Mouse (Mus musculus): ENCODE measurements around the gene Set. TPM values are rescaled to one million over a fixed set of nuclear protein-coding genes. Genes with fewer than 3 reads are reported as not detected.

Gene Set
- polyA plus RNA-seq (2015; fragmentation: Illumina TruSeq; extraction: RNeasy Lipid Tissue Mini Kit (QIAGEN cat#74804); ENCODE audit: insufficient read depth, low read depth, low replicate concordance) = 25.1 TPM

GRCm38 (mm10) chr2:30057223-30057904, at the start of gene Set:
TSS of gene Set (plus strand) at chr2:30057378.

GRCm38 (mm10) chr2:30048699-30049388, 8.3 kb upstream of the Set start, which contains the start of gene Wdr34:
TSS of gene Wdr34 (minus strand) at chr2:30048881.

GRCm38 (mm10) chr2:30077502-30078348, 20.5 kb downstream of the Set start, which contains the start of gene Pkn3:
TSS of gene Pkn3 (plus strand) at chr2:30077684.

GRCm38 (mm10) chr2:30093471-30094207, 36.5 kb downstream of the Set start, which contains the start of gene Zdhhc12:
TSS of gene Zdhhc12 (minus strand) at chr2:30093648.

Other genes starting within 250 kb of the Set start
- gene Urm1, start 237.3 kb upstream of the Set start, polyA plus RNA-seq (2015; fragmentation: Illumina TruSeq; extraction: RNeasy Lipid Tissue Mini Kit (QIAGEN cat#74804); ENCODE audit: insufficient read depth, low read depth, low replicate concordance) = 4.5 TPM
- 2.3 TPM for gene Cercam, start 188.2 kb upstream of the Set start, polyA plus RNA-seq (2015; fragmentation: Illumina TruSeq; extraction: RNeasy Lipid Tissue Mini Kit (QIAGEN cat#74804); ENCODE audit: insufficient read depth, low read depth, low replicate concordance)
- gene Odf2, start 168.2 kb upstream of the Set start, polyA plus RNA-seq (2015; fragmentation: Illumina TruSeq; extraction: RNeasy Lipid Tissue Mini Kit (QIAGEN cat#74804); ENCODE audit: insufficient read depth, low read depth, low replicate concordance) = 15.8 TPM
- 8.2 TPM for gene Gle1, start 122.0 kb upstream of the Set start, polyA plus RNA-seq (2015; fragmentation: Illumina TruSeq; extraction: RNeasy Lipid Tissue Mini Kit (QIAGEN cat#74804); ENCODE audit: insufficient read depth, low read depth, low replicate concordance)
- gene Sptan1, start 91.8 kb upstream of the Set start, polyA plus RNA-seq (2015; fragmentation: Illumina TruSeq; extraction: RNeasy Lipid Tissue Mini Kit (QIAGEN cat#74804); ENCODE audit: insufficient read depth, low read depth, low replicate concordance) = 85.5 TPM
- gene Wdr34, start 8.5 kb upstream of the Set start, polyA plus RNA-seq (2015; fragmentation: Illumina TruSeq; extraction: RNeasy Lipid Tissue Mini Kit (QIAGEN cat#74804); ENCODE audit: insufficient read depth, low read depth, low replicate concordance) = 7.2 TPM
- 7.9 TPM for gene Pkn3, start 20.3 kb downstream of the Set start, polyA plus RNA-seq (2015; fragmentation: Illumina TruSeq; extraction: RNeasy Lipid Tissue Mini Kit (QIAGEN cat#74804); ENCODE audit: insufficient read depth, low read depth, low replicate concordance)
- 7.0 TPM for gene Zdhhc12, start 36.3 kb downstream of the Set start, polyA plus RNA-seq (2015; fragmentation: Illumina TruSeq; extraction: RNeasy Lipid Tissue Mini Kit (QIAGEN cat#74804); ENCODE audit: insufficient read depth, low read depth, low replicate concordance)
- gene Zer1, start 67.2 kb downstream of the Set start, polyA plus RNA-seq (2015; fragmentation: Illumina TruSeq; extraction: RNeasy Lipid Tissue Mini Kit (QIAGEN cat#74804); ENCODE audit: insufficient read depth, low read depth, low replicate concordance) = 8.3 TPM
- 8.6 TPM for gene Tbc1d13, start 76.4 kb downstream of the Set start, polyA plus RNA-seq (2015; fragmentation: Illumina TruSeq; extraction: RNeasy Lipid Tissue Mini Kit (QIAGEN cat#74804); ENCODE audit: insufficient read depth, low read depth, low replicate concordance)
- gene Endog, start 114.1 kb downstream of the Set start, polyA plus RNA-seq (2015; fragmentation: Illumina TruSeq; extraction: RNeasy Lipid Tissue Mini Kit (QIAGEN cat#74804); ENCODE audit: insufficient read depth, low read depth, low replicate concordance) = 8.6 TPM
- 6.3 TPM for gene Spout1, start 121.1 kb downstream of the Set start, polyA plus RNA-seq (2015; fragmentation: Illumina TruSeq; extraction: RNeasy Lipid Tissue Mini Kit (QIAGEN cat#74804); ENCODE audit: insufficient read depth, low read depth, low replicate concordance)
- 12.2 TPM for gene Kyat1, start 148.5 kb downstream of the Set start, polyA plus RNA-seq (2015; fragmentation: Illumina TruSeq; extraction: RNeasy Lipid Tissue Mini Kit (QIAGEN cat#74804); ENCODE audit: insufficient read depth, low read depth, low replicate concordance)
- gene Lrrc8a, start 180.3 kb downstream of the Set start, polyA plus RNA-seq (2015; fragmentation: Illumina TruSeq; extraction: RNeasy Lipid Tissue Mini Kit (QIAGEN cat#74804); ENCODE audit: insufficient read depth, low read depth, low replicate concordance) = 7.2 TPM
- 0.46 TPM for gene Gm28035, start 183.2 kb downstream of the Set start, polyA plus RNA-seq (2015; fragmentation: Illumina TruSeq; extraction: RNeasy Lipid Tissue Mini Kit (QIAGEN cat#74804); ENCODE audit: insufficient read depth, low read depth, low replicate concordance)
- gene Phyhd1, start 208.8 kb downstream of the Set start, polyA plus RNA-seq (2015; fragmentation: Illumina TruSeq; extraction: RNeasy Lipid Tissue Mini Kit (QIAGEN cat#74804); ENCODE audit: insufficient read depth, low read depth, low replicate concordance) = 10.5 TPM
- gene Gm28038, start 223.7 kb downstream of the Set start, polyA plus RNA-seq (2015; fragmentation: Illumina TruSeq; extraction: RNeasy Lipid Tissue Mini Kit (QIAGEN cat#74804); ENCODE audit: insufficient read depth, low read depth, low replicate concordance) = not detected
- gene Dolk, start 229.0 kb downstream of the Set start, polyA plus RNA-seq (2015; fragmentation: Illumina TruSeq; extraction: RNeasy Lipid Tissue Mini Kit (QIAGEN cat#74804); ENCODE audit: insufficient read depth, low read depth, low replicate concordance) = 2.7 TPM
- 4.0 TPM for gene Nup188, start 229.0 kb downstream of the Set start, polyA plus RNA-seq (2015; fragmentation: Illumina TruSeq; extraction: RNeasy Lipid Tissue Mini Kit (QIAGEN cat#74804); ENCODE audit: insufficient read depth, low read depth, low replicate concordance)

All from pancreas, adult 10 weeks (tissue).